Mouse (Mus musculus) small intestine, adult 2 months (tissue): ENCODE measurements around the gene Shroom3. TPM values are rescaled to one million over a fixed set of nuclear protein-coding genes. Genes with fewer than 3 reads are reported as not detected.

Source experiments
- H3K27ac ChIP-seq: fragments of 200-500 bp; 2 replicates; pipeline ENCODE4 v1.5.1; 2012; ENCODE audit warnings: low read depth, low read length, control low read depth, inconsistent platforms; ENCODE audit not compliant: insufficient read depth
- H3K27me3 ChIP-seq: fragments of 200-500 bp; 2 replicates; pipeline ENCODE4 v1.6.1; 2012; ENCODE audit warnings: mild to moderate bottlenecking, moderate library complexity, low read length, inconsistent platforms; ENCODE audit not compliant: control insufficient read depth, insufficient read depth
- H3K36me3 ChIP-seq: fragments of 200-500 bp; 2 replicates; pipeline ENCODE4 v1.6.1; 2012; ENCODE audit warnings: mild to moderate bottlenecking, low read length, control low read depth, inconsistent platforms; ENCODE audit not compliant: control insufficient read depth, insufficient read depth
- H3K4me1 ChIP-seq: fragments of 200-500 bp; 2 replicates; pipeline ENCODE4 v1.6.1; 2012; ENCODE audit warnings: low read length, inconsistent platforms, mixed read lengths; ENCODE audit not compliant: control insufficient read depth, insufficient read depth, insufficient read length
- H3K4me3 ChIP-seq: fragments of 200-500 bp; 2 replicates; pipeline ENCODE4 v1.5.1; 2012; ENCODE audit warnings: low read depth, mild to moderate bottlenecking, control low read depth, inconsistent platforms, low read length, moderate library complexity
- CTCF ChIP-seq: fragments of 200-500 bp; IDR thresholded peaks from 2 replicates; pipeline ENCODE4 v1.5.1; 2012; ENCODE audit warnings: low read depth, mild to moderate bottlenecking, control low read depth, inconsistent platforms, low read length, moderate library complexity, mixed read lengths; ENCODE audit not compliant: insufficient replicate concordance, insufficient read length; ENCODE audit errors: extremely low read depth
- POLR2A ChIP-seq: fragments of 200-500 bp; IDR thresholded peaks from 2 replicates; pipeline ENCODE4 v1.6.1; 2012; ENCODE audit warnings: low read depth, mild to moderate bottlenecking, control low read depth, inconsistent platforms, low read length, moderate library complexity
- WGBS: fragments of 180-500 bp; shearing (Covaris S2); methylation state at CpG from one replicate; pipeline ENCODE4 v1.1.7; 2018; 5-methylcytosine and 5-hydroxymethylcytosine counted together
- polyA plus RNA-seq: library from polyadenylated mRNA; depleted of rRNA; stranded (reverse); fragments of >200 nt; gene quantifications from 2 replicates; pipeline ENCODE4 v1.2.3, GENCODE M21; 2012

Shroom3 gene
- polyA plus RNA-seq, 1 experiment: 111 TPM

DNA sequence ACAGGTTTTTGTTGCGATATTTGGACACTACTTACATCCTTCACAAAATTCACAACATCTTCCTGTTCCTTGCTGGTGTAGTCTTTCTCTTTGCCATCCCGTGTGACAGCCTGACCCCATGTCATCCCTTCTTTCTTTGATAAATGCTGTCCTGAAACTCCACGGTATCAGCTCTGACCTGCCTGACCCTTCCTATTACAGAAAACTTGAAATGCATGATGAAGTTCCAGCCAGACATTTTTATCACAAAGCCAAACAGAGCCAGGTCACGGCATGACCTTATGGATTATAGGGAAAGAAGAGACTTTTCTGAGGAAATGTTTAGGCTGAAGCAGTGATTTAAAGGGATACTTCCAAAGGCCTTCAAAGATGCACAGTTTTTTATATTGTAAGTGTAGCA is 197.7 kb downstream of the Shroom3 start:
- TF ChIP-seq POLR2A (no peak), CTCF (no peak)
- Histone ChIP-seq H3K36me3 (0 out of 2 replicates have a peak, but pooled peaks cover 3% of the 10 kb centered on the region), H3K27me3 (no peaks in the 10 kb centered on the region), H3K4me1 (peaks cover 32% of the 10 kb centered on the region), H3K4me3 (no peak overlapping the region), H3K27ac (peak overlapping the region; percentile 95)
- WGBS: 18% methylated on average over 4 of the region's 4 CpGs

DNA sequence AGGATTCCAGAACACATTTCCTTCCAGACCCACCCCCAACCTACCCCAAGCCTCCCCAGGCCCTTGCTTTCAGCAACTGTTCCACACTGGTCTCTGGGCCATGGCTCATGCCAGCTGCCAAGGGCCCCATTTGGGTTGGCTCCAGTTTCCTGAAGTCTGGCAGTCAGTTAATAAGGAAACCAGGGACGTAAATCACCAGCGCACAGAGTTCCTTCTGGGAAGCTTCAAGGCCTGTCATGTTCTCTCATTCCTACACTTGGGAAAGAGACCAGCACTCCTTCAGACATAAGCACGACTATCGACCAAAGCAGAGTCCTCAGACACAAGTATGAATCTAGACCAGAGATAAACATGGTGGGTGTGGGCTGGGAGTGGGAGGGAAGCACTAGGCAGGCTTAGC is 202.9 kb downstream of the Shroom3 start:
- WGBS: 9% methylated on average over 4 of the region's 4 CpGs
- H3K27ac ChIP-seq: peak overlapping the region; percentile 67
- no peaks in the 10 kb centered on the region for H3K27me3 ChIP-seq
- TF ChIP-seq CTCF (no peak), POLR2A (no peak)
- H3K36me3 ChIP-seq: peaks cover 14% of the 10 kb centered on the region
- no peak overlapping the region for H3K4me3 ChIP-seq
- H3K4me1 ChIP-seq: peaks cover 45% of the 10 kb centered on the region

DNA sequence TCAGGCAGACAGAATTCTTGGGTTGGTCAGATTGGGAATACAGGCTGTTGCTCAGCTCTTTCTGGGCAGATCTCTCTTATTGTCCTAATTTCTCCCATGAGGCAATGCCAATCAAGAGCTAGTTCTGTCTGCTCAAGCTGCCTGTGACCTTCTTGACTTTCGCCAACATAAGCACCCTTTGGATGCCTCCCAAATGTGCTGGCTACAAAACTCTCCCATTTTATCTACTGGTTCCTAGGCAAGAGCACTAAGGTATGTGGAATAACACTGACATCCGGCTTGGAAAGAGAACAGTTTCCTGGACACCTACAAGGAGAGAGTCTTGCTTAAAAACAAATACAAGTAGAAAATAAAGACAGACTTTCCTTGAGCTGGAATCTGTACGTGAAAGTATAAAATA is 204.3 kb downstream of the Shroom3 start:
- H3K36me3 ChIP-seq: peaks cover 15% of the 10 kb centered on the region
- H3K4me3 ChIP-seq: no peak overlapping the region
- H3K4me1 ChIP-seq: peaks cover 44% of the 10 kb centered on the region
- WGBS: 46% methylated on average over 3 of the region's 3 CpGs
- peak overlapping the region; percentile 65 for H3K27ac ChIP-seq
- H3K27me3 ChIP-seq: no peaks in the 10 kb centered on the region
- TF ChIP-seq CTCF (no peak), POLR2A (no peak)

DNA sequence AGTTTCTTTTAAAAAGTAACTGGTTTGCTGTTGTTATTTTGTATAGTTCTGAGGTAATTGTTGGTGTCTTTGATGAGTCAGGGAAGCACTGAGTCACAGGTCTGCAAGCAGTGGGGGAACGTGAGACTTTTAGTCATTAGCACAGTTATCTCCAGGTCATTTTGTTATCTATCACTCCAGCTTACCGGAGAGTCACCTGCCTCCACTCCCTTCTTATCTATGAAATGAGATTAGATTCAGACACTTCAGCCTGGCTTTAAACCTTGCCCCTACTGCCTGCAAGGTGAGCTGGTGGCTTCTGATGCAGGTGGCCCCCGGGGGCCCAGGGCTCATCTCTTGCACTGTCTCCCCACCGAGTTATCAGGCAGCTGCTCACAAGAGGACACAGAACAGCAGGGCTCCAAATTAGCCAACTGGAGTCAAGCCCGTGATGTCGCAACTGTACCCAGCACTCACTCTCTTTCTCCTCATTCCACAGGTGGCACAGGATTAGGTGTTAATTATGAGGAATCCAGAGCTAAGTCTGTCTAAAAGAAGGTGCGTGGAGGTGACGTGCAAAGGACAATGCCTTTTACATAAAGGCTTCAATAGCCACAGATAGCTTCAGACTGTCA is 205.5 kb downstream of the Shroom3 start:
- H3K36me3 ChIP-seq: peaks cover 12% of the 10 kb centered on the region
- H3K27me3 ChIP-seq: no peaks in the 10 kb centered on the region
- H3K4me1 ChIP-seq: peaks cover 47% of the 10 kb centered on the region
- TF ChIP-seq CTCF: peak; percentile 12; the same call in 1 of the 2 replicates
- TF ChIP-seq POLR2A: no peak
- peak overlapping the region; percentile 34 for H3K4me3 ChIP-seq
- WGBS: 24% methylated on average over 8 of the region's 8 CpGs
- H3K27ac ChIP-seq: peak overlapping the region; percentile 91

DNA sequence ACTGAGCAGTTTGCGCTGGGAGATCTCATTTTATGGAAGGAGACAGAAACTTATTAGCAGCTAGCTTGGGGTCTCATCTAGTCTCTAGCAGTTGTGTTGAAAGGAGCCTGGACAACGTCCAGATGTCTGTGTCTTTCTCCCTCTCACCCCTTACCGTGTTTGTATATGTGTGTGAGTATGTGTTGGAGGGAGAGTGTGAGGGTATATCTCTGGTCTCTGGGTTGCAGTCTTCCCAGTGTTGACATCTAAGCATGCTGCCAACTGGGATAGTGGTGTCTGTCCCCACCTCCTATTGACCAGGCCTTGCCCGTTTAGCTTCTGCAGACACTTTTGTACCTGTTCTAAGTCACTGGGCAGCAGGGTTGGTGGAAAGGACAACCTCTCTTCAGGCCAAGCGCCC is 207.7 kb downstream of the Shroom3 start:
- TF ChIP-seq CTCF (no peak), POLR2A (no peak)
- H3K4me3 ChIP-seq: no peak overlapping the region
- H3K27ac ChIP-seq: peak overlapping the region; percentile 29; the same call in 1 of the 2 replicates
- 52% methylated on average over 5 of the region's 5 CpGs for WGBS
- peaks cover 44% of the 10 kb centered on the region for H3K4me1 ChIP-seq
- H3K36me3 ChIP-seq: peaks cover 12% of the 10 kb centered on the region
- H3K27me3 ChIP-seq: no peaks in the 10 kb centered on the region

DNA sequence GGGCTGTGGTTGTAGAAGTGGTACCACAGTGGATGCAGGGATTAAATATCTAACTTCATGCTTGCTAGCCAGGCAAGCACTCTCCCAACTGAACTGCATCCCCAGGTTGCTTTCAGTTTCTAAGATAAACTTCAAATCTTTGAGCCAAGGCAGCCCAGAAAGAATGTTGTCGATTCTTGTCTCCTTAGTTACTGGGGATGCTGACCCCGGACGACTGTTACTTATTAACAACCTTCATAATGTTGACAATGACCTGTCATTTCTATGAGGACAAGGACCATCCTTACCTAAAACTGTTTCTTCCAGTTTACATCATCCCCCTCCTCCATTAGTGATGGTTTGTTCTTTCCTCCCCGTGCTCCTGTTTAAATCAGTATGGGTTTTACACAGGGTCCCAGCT is 210.0 kb downstream of the Shroom3 start:
- H3K27ac ChIP-seq: peak overlapping the region; percentile 86
- 19% methylated on average over 4 of the region's 4 CpGs for WGBS
- H3K4me1 ChIP-seq: peaks cover 32% of the 10 kb centered on the region
- peaks cover 9% of the 10 kb centered on the region for H3K36me3 ChIP-seq
- H3K27me3 ChIP-seq: 0 out of 2 replicates have a peak, but pooled peaks cover under 1% of the 10 kb centered on the region
- TF ChIP-seq CTCF (no peak), POLR2A (no peak)
- no peak overlapping the region for H3K4me3 ChIP-seq

DNA sequence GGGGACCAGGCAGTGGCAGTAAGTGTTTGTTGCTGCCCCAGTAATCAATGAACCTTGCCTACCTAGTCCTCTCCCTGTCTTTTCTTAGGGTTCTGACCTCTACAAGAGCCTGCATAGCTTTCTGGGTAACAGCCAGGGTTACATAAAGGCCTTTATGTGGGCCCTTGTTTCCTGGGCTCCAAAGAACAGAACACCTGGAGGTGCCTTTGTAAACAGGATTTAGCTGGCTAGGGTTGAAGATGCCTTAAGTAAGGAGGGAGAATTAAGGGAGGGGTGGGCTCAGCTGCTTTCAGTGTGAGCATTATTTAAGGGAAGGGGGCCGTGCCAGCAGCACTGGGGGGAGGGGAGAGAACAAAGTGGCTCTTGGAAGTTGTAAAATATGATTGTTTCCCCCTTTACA is 210.5 kb downstream of the Shroom3 start:
- WGBS: 19% methylated on average over 1 of the region's 1 CpGs
- H3K27ac ChIP-seq: peak overlapping the region; percentile 86
- H3K4me1 ChIP-seq: peaks cover 32% of the 10 kb centered on the region
- no peak for TF ChIP-seq CTCF
- no peak for TF ChIP-seq POLR2A
- no peak overlapping the region for H3K4me3 ChIP-seq
- H3K36me3 ChIP-seq: peaks cover 9% of the 10 kb centered on the region
- 0 out of 2 replicates have a peak, but pooled peaks cover 2% of the 10 kb centered on the region for H3K27me3 ChIP-seq

DNA sequence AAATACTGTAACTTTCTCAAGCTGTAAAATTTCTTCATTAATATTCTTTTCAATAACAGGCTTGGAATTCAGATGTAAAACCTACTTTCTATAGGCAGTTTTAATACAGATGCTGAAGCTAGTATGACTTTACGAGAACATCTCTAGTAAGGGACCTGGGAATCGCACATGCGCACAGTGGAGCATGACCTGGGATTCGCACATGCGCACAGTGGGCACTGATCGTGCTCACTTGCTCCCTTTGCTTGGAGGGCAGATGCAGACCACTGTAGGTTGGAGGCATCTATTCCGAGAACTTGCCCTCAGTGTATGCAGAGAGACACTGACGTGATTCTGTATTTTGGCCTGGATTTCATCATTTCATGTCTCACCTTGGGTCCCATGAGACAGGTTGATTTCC is 212.6 kb downstream of the Shroom3 start:
- WGBS: 97% methylated on average over 8 of the region's 8 CpGs
- TF ChIP-seq CTCF: no peak
- no peak for TF ChIP-seq POLR2A
- H3K4me3 ChIP-seq: no peak overlapping the region
- H3K36me3 ChIP-seq: peaks cover 3% of the 10 kb centered on the region; the same call in 1 of the 2 replicates
- no peak overlapping the region for H3K27ac ChIP-seq
- H3K27me3 ChIP-seq: 0 out of 2 replicates have a peak, but pooled peaks cover 2% of the 10 kb centered on the region
- peaks cover 19% of the 10 kb centered on the region for H3K4me1 ChIP-seq
